Mouse (Mus musculus) fat pad, adult 2 months (tissue): ENCODE results near the gene Adam12.

Experiments
- DNase-seq: peaks from one replicate; pipeline ENCODE4 v3.0.0-alpha.2; 2011; ENCODE audit warnings: low read depth, low spot score; ENCODE audit errors: extremely low read depth

The Adam12 gene

GRCm38 (mm10) chr7:133947360-133947759 is 284.6 kb downstream of the Adam12 start:
- DNase-seq = no peak

- DNase-seq = no peak
These were observed 285.1 kb downstream of the Adam12 start for GRCm38 (mm10) chr7:133946757-133947345.

GRCm38 (mm10) chr7:133946113-133946512 is 285.8 kb downstream of the Adam12 start:
- no peak for DNase-seq

DNA sequence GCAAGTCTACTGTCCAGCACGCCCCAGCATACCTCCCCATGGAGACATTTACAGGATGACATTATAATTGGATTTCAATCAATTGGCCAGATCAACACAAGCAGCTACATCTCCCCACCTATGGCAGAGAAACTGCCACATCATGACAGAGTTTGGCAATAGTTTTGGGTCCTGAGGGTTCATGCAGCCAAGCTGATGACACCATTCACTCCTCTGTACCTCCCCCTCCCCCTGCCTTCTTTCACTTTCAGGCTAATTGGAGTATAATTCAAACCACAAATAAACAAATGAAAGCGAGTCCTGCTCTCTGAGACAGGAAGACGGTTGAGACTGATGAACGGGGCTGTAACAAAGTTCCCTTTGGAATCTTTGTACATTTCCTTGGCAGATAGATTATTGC is 291.5 kb downstream of the Adam12 start:
- no peak for DNase-seq

GRCm38 (mm10) chr7:133937473-133937872 is 294.5 kb downstream of the Adam12 start:
- no peak for DNase-seq

DNA sequence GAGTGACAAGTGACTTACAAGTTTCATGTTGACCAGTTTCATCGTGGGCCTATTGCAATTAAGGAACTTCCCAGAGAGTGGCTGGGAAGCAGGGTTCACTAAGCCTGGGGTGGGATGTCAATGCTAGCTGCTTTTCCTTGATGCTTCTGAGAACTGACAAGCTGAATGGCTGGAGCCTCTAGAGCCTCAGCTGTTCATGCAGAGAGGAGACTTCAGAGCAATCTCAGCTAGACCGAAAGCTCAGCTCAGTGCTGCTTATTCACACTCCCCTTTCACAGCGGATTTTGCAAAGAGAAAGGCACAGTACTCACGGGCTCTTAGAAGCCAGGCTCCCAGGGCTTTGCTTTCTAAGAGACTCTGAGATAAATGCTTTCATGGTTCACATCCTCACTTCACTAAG is 295.6 kb downstream of the Adam12 start:
- no peak for DNase-seq

DNA sequence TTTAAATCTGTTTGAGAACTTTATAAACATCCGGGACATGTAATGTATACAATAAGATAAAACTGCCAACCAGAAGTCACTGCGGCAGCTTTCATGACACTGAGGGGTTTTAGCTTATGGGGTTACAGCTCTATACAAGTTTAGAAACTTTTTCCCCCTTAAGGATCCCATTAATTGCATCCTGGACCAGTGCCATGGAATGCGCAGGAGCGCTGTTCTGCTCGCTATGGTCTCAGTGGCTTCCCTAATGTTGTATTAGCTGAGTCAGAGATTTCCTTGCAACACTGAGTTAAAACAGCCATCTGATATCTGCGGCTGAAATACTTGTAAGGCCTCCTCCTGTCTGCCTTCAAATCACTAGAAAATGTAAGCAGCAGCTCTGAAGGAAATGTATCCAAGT is 298.6 kb downstream of the Adam12 start:
- no peak for DNase-seq

DNA sequence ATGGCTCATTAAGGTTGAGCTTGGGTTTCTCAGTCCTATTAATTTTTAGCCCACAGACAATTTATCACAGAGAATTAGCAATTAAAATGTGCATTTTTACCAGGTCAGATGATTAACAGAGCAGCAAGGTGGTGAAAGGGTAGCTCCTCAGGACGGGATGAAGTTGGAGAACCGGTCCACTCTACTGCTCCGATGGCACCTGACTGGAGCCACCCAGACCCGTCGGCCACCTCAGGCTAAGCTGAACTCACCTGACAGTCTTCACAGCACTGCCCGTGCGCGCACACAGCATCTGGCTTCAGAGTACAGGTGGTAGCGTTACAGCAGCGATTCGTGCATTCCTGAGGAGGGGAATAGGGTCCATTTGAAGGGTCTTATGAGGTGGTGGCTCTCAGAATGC is 300.5 kb downstream of the Adam12 start:
- no peak for DNase-seq

DNA sequence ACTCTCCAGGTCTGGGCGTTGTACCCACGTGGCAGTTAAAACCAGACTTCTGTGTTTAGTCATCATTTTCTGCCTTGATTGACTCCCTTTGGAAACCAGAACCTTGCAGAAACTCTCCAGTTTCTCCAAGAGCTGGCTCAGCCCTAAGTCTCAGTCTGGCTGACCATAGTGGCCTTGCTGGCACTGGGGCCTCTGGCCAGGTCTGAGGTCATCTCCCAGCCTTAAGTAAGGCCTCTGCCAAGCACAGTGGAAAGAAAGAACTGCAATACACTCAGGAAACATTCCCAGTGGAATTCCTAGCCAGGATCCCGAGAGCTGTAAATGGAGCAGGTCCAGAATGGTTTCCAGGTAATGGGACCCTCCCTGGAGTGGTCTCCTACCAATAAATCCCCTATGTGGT is 303.0 kb downstream of the Adam12 start:
- DNase-seq = no peak

DNA sequence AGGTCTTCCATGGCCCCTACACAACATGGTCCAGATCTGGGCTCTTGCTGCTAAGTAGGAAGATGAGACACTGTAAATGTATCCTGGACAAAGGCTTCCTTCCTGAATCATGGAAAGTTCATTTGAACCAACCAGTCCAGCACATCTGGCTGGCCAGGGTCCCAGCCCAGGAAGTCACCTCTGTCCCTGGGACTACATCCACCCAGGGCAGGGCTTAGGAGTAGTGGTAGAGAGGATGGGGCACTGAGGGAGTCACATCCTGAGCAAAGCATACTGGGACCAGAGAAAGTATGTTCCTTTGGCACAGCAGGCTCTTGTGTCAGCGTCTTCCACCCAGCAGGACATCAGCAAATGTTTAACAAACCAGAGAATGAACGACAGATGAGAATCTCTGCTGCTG is 306.2 kb downstream of the Adam12 start:
- no peak for DNase-seq

- no peak for DNase-seq
These were observed 308.0 kb downstream of the Adam12 start for GRCm38 (mm10) chr7:133923994-133924393.

GRCm38 (mm10) chr7:133921291-133921690 is 310.7 kb downstream of the Adam12 start:
- no peak for DNase-seq

GRCm38 (mm10) chr7:133920724-133921123 is 311.2 kb downstream of the Adam12 start:
- no peak for DNase-seq

DNA sequence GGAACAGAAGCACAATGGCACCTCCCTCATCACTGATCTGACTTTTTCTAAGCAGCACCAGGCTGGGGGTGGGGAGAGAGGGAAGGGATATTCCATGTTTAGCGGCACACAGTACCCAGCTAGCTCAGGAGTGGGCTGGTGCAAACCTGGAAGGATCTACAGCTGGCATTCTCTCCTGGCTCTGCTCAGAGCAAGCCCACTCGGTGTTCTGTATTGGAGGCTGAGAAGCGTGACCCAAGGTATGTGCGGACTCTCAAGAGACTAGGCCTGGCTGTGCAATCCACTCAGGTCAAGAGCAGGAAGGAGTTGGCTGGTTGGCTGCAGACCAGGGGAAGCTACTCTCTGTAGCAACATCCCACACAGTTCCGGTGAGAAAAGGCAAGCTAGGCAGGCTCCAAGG is 312.0 kb downstream of the Adam12 start:
- no peak for DNase-seq

- DNase-seq = no peak
These were observed 312.6 kb downstream of the Adam12 start for GRCm38 (mm10) chr7:133919306-133919705.

DNA sequence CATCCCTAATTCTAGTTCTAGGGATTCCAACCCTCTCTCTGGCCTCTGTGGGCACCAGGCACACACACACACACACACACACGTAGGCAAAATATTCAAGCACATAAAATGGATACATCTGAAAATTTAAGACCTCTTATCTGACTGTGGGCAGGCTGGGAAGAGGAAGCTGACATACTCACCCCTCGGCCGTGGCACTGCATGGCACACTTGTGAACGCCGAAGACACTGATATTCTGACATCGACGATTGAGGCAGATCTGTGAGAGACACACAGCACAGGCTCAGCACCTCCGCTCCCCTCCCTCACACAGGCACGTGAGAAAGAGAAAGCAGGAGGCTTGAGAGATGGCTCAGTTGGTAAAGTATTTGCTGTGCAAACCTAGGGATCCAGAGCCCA is 315.7 kb downstream of the Adam12 start:
- no peak for DNase-seq

DNA sequence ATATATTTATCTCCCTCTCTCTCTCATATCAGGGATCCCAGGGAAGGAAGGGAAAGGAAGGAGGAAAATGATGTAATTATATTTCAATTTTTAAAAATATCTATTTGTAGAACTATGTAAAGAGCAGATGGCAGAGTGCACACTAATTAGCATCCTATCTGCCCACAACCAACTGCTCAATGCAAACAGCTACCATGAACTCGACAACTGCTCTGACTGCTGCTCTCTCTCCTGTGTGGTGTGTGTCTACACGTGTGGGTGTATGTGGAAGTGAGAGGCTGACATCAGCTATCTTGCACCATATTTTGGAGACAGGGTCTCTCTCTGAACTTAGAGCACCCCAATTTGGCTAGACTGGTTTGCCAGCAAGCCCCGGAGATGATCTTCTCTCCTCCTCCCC is 320.1 kb downstream of the Adam12 start:
- no peak for DNase-seq

DNA sequence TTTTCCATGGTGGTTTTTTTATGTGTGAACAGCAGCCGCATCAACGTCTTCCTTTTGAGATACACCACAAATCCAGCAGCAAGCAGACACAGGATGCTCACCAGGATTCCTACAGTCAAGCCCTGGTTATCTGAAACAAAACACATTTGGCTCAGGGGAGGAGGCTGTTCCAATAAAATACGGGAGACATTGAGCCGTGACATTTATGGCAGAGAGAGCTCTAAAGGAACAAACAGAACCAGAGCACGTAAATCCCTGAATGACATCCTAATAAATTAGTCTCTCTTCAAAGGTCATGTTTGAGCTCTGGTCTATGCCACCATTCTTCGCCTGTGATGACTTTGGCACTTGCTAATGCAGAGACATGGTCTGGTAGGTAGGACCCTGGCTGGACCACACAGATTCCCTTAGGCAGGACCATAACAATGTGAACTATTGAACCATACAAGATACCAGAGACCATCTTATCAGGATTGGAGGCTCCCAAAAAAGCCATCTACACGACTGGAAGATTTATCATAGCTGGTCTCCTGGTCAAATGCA is 322.0 kb downstream of the Adam12 start:
- no peak for DNase-seq

DNA sequence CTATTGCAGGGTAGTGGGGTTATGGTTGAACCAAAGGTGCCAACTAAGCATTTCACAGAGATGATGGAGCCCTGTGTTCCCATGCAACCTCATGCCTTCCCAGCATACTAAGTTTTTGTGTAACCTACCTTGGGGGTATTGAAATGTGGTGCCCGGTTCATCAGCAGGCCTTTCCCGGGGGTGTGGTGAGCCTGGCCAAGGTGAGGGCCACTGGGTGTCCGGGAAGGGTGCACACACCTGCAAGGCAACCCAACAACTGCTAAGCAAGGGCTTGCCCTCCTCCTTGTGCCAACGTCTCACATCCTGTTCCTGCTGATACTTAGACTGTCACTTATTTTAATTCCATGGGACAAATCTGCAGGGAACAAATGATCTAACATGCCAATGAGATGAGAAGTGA is 323.0 kb downstream of the Adam12 start:
- no peak for DNase-seq

DNA sequence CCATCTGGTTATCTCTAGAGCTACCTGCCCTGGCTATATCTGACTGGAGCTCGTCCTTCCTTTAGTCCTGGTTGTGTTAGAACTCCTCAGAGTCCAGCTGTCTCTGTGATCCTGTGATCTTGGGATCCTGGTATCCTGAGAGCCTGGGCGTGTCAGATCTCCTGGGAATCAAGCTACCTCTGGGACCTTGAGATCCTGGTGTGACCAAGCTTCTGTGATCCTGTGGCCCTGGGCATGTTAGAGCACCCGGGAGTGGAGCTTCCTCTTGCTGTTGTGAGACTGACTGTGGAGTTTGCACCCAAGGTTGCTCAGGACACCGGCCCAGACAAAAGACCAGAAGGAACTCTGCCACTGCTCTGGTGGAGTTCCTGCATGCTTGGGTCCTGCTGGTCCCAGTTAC is 332.6 kb downstream of the Adam12 start:
- DNase-seq = no peak

DNA sequence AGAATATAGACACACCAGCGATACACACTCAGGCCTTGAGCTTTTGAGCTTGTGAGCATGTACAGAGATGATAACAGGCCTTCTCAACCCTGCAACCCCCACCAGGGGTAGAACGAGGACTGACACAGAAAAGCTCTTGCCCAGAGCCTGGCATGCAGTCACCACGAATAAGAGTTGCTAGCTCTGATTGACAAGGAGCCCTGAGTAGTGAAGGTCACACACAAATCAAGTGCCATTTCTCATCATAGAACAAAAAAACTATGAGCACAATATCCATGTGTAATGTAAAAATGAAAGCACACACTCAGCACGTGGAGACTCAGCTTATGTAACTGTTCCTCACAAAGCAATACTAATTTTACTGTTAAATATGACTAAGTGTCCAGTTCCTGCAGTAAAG is 340.1 kb downstream of the Adam12 start:
- no peak for DNase-seq

DNA sequence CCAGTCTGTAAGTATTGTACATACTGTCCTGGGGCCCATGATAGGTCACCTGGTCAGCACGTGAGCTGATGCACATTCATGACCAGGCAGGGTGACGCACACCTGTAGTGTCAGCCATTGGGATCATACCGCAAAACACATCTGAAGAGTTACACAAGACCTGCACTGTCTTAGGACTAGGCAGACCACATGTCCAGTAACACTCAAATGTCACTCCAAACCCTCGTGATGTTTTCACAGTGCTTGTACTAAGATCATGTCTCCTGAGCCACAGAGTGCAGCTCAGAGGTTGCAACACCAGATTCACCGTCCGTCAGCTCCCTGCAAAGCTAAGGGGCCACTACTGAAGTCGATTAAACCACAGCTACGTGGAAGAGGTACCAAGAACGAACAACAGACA is 340.6 kb downstream of the Adam12 start:
- DNase-seq = no peak

GRCm38 (mm10) chr7:133889986-133890385 is 342.0 kb downstream of the Adam12 start:
- no peak for DNase-seq
